Mouse (Mus musculus): ENCODE results near the gene Vmn2r7. TPM values are rescaled to one million over a fixed set of nuclear protein-coding genes. Genes with fewer than 3 reads are reported as not detected.
A peak's percentile ranks its signal among the peaks of the same experiment; 100 is the strongest.
"Not testable (repeated sequence)": the region's sequence is repeated elsewhere in the genome, so short reads cannot be mapped to it uniquely, and the experiment has no call there.

Vmn2r7 gene
- not detected in 2 replicates for polyA plus RNA-seq (2012; rRNA removed)

DNA sequence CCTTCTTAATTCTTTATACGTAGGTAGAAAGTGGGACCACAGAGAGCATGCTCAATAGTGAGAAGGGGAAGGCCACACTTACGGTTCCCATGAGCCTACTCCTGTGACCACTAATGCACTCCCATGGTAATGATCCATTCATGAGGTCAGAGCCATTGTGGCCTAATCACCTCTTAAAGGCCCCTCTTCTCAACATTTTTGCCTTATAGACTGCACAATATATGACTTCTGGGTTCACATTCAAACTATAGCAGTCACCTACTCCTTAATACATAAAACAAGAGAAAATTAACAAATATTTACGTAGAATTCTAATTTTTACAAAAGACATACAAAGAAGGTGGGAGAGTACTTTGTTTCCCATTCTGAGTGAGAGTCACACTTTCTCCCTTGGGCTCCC, at the start of gene Vmn2r7:
Gene Vmn2r7 (minus strand): TSS at position 101 of the 400 bp plus-strand sequence.
- not testable (repeated sequence) for DNase-seq (ENCODE audit: low read depth)

GRCm38 (mm10) chr3:64889725-64890124, 45.2 kb upstream of the Vmn2r7 start:
- DNase-seq (ENCODE audit: low read depth), result no peak
- no peak for TF ChIP-seq CTCF (IDR thresholded peaks at IDR 0.05; ENCODE audit: borderline replicate concordance, extremely low read depth, insufficient read depth, insufficient read length)
- no peak for TF ChIP-seq POLR2A (IDR thresholded peaks at IDR 0.05; ENCODE audit: borderline replicate concordance, extremely low read depth, insufficient read depth, insufficient read length, poor library complexity, severe bottlenecking)

GRCm38 (mm10) chr3:64878199-64878977, 33.8 kb upstream of the Vmn2r7 start:
- TF ChIP-seq POLR2A (IDR thresholded peaks at IDR 0.05; ENCODE audit: borderline replicate concordance, extremely low read depth, insufficient read depth, insufficient read length, poor library complexity, severe bottlenecking), result no peak
- TF ChIP-seq CTCF (IDR thresholded peaks at IDR 0.05; ENCODE audit: borderline replicate concordance, extremely low read depth, insufficient read depth, insufficient read length), result no peak
- DNase-seq (ENCODE audit: low read depth), result peak; percentile 81

- TF ChIP-seq POLR2A (IDR thresholded peaks at IDR 0.05; ENCODE audit: borderline replicate concordance, extremely low read depth, insufficient read depth, insufficient read length, poor library complexity, severe bottlenecking), result no peak
- TF ChIP-seq CTCF (IDR thresholded peaks at IDR 0.05; ENCODE audit: borderline replicate concordance, extremely low read depth, insufficient read depth, insufficient read length), result peak; percentile 35; the same call in 1 of the 2 replicates
- DNase-seq (ENCODE audit: low read depth), result peak; percentile 20
Observed at GRCm38 (mm10) chr3:64876669-64877068, 32.1 kb upstream of the Vmn2r7 start.

DNA sequence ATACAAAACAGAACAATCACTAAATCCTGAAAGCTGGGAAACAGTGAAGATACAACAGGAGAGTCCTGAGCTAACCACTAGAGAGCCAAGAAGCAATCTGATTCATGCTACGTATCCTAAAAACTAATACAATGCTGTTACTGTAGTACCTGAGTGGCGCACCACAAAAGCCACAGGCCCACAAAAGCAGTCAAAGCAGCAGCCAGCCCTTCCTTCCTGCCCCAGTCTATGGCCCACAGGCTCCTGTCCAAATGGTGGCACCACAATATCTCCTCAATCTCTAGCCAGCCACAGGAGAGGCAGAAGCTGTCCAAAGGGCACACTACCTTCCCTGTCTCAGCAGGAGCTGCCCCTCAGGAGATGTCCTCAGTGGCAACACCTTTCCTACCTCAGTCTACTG, 1.7 kb downstream of the Vmn2r7 start:
- no peak for DNase-seq (ENCODE audit: low read depth)
- no peak for TF ChIP-seq CTCF (IDR thresholded peaks at IDR 0.05; ENCODE audit: borderline replicate concordance, extremely low read depth, insufficient read depth, insufficient read length)
- no peak for TF ChIP-seq POLR2A (IDR thresholded peaks at IDR 0.05; ENCODE audit: borderline replicate concordance, extremely low read depth, insufficient read depth, insufficient read length, poor library complexity, severe bottlenecking)

DNA sequence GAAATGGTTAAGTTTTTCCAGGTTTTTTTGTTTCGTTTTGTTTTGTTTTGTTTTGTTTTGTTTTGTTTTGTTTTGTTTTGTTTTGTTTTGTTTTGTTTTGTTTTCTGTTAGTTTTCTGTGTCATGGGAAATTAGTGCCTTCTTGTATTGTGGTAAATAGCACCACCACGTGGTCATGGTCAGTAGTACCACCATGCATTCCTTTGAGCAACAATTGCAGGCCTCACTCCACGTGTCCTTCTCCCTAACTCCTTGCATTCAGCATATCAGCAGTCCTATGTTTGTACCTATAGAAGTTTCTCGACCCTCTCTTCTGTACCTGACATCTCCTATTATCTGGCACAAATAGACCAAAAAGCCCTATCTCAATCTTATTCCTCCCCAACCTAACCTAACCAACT, 2.3 kb downstream of the Vmn2r7 start:
- DNase-seq (ENCODE audit: low read depth), result peak; percentile 76
- TF ChIP-seq POLR2A (IDR thresholded peaks at IDR 0.05; ENCODE audit: borderline replicate concordance, extremely low read depth, insufficient read depth, insufficient read length, poor library complexity, severe bottlenecking) (no peak), CTCF (IDR thresholded peaks at IDR 0.05; ENCODE audit: borderline replicate concordance, extremely low read depth, insufficient read depth, insufficient read length) (peak; percentile 66; the same call in 1 of the 2 replicates)

DNA sequence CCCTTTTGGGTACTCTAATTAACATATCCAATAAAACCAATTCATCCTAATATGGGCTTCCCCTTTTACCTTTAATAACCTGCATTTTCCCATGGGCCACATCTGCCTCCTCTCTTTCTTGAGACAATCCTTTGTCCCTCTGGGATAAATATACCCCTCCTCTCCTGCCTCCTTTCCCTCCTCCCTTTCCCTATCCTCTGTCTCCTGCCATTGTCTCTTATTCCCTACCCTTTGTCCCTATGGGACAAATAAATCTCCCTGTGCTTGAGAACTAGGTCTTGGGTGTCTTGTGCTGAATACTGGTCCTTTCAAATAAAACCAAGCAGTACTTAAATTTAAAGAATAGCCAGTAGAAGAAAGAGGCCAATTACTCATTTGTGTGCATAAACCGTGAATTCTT, 13.4 kb downstream of the Vmn2r7 start:
- no peak for TF ChIP-seq CTCF (IDR thresholded peaks at IDR 0.05; ENCODE audit: borderline replicate concordance, extremely low read depth, insufficient read depth, insufficient read length)
- no peak for TF ChIP-seq POLR2A (IDR thresholded peaks at IDR 0.05; ENCODE audit: borderline replicate concordance, extremely low read depth, insufficient read depth, insufficient read length, poor library complexity, severe bottlenecking)
- no peak for DNase-seq (ENCODE audit: low read depth)

- DNase-seq (ENCODE audit: low read depth), result no peak
- TF ChIP-seq CTCF (IDR thresholded peaks at IDR 0.05; ENCODE audit: borderline replicate concordance, extremely low read depth, insufficient read depth, insufficient read length) (no peak), POLR2A (IDR thresholded peaks at IDR 0.05; ENCODE audit: borderline replicate concordance, extremely low read depth, insufficient read depth, insufficient read length, poor library complexity, severe bottlenecking) (no peak)
Observed at GRCm38 (mm10) chr3:64791245-64791591, 53.3 kb downstream of the Vmn2r7 start.

- no peak for TF ChIP-seq POLR2A (IDR thresholded peaks at IDR 0.05; ENCODE audit: borderline replicate concordance, extremely low read depth, insufficient read depth, insufficient read length, poor library complexity, severe bottlenecking)
- peak; percentile 89 for TF ChIP-seq CTCF (IDR thresholded peaks at IDR 0.05; ENCODE audit: borderline replicate concordance, extremely low read depth, insufficient read depth, insufficient read length)
- DNase-seq (ENCODE audit: low read depth), result peak; percentile 81
Observed at GRCm38 (mm10) chr3:64790509-64791244, 53.9 kb downstream of the Vmn2r7 start.

- TF ChIP-seq CTCF (IDR thresholded peaks at IDR 0.05; ENCODE audit: borderline replicate concordance, extremely low read depth, insufficient read depth, insufficient read length) (no peak), POLR2A (IDR thresholded peaks at IDR 0.05; ENCODE audit: borderline replicate concordance, extremely low read depth, insufficient read depth, insufficient read length, poor library complexity, severe bottlenecking) (no peak)
- DNase-seq (ENCODE audit: low read depth), result no peak
Observed at GRCm38 (mm10) chr3:64782901-64783300, 61.7 kb downstream of the Vmn2r7 start.

DNA sequence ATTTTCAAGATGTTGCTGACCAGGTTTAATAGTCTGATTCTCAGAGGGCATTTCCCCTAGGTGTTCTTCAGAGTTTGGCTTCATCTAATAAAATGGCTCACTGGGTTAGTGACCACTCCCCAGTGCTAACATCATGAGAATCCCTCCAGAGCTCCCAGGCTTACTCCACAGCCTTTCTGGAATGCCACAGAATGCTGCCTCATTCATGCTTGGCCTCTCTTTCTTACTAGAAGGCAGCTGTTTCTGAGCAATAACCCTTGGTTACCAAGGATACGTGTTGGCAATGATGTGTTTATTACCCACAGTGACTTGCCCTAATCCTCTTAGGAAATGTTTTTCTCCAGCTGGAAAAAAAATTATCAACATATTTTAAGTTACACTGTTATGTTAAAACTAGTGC, 72.4 kb downstream of the Vmn2r7 start:
- TF ChIP-seq POLR2A (IDR thresholded peaks at IDR 0.05; ENCODE audit: borderline replicate concordance, extremely low read depth, insufficient read depth, insufficient read length, poor library complexity, severe bottlenecking), result no peak
- no peak for TF ChIP-seq CTCF (IDR thresholded peaks at IDR 0.05; ENCODE audit: borderline replicate concordance, extremely low read depth, insufficient read depth, insufficient read length)
- peak; percentile 35 for DNase-seq (ENCODE audit: low read depth)

- DNase-seq (ENCODE audit: low read depth), result peak; percentile 6
- no peak for TF ChIP-seq POLR2A (IDR thresholded peaks at IDR 0.05; ENCODE audit: borderline replicate concordance, extremely low read depth, insufficient read depth, insufficient read length, poor library complexity, severe bottlenecking)
- no peak for TF ChIP-seq CTCF (IDR thresholded peaks at IDR 0.05; ENCODE audit: borderline replicate concordance, extremely low read depth, insufficient read depth, insufficient read length)
Observed at GRCm38 (mm10) chr3:64756145-64756544, 88.4 kb downstream of the Vmn2r7 start.

DNA sequence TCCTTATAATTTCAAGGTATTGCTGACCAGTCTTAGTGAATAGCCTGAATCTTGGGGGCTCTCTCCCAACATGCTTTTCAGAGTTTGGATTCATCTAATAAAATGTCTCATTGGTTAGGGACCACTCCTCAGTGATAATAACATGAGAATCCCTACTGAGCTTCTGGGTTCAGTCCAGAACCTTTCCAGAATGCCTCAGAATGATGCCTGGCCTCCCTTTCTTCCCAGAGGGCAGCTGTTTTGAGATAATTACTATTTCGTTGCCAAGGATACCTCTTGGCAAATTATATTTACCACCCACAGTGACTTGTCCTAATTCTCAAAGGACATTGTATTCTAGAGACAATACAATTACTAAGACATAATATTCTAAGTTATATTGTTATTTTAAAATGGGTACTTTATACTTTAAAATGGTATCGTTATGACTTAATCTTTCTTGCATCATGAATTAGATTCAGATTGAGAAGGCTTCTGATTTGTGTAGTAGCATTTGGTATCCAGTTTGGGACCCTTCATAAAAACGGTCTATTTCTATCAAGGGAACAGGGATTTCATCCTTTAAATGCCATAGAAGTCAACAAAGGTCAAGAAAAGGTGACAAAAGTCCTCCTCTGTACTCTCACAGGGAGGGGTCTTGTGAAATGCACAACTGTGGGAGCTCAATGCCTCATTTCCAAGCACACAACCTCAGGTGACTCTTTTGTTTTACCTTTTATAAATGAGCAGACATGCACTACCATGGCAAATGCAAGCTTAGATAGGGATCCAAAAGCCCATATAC, 117.2 kb downstream of the Vmn2r7 start:
- peak; percentile 22 for DNase-seq (ENCODE audit: low read depth)

DNA sequence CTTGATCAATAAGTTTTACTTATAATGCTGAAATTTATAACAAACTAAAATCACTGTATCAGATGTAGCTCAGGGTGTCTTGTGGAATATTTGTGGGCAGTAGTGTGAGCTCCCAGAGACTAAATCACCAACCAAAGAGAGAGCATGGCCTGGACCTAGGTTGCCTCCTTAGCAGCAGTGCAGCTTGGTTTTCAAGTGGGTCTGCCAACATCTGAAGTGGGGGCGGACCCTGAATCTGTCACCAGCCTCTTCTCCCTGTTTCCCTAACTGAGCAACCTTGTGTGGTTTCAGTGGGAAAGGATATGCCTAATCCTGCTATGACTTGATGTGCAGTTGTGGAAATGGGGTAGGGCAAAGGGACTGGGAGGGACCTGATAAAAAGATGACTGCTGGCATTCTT, 118.8 kb downstream of the Vmn2r7 start:
- DNase-seq (ENCODE audit: low read depth), result not testable (repeated sequence)

DNA sequence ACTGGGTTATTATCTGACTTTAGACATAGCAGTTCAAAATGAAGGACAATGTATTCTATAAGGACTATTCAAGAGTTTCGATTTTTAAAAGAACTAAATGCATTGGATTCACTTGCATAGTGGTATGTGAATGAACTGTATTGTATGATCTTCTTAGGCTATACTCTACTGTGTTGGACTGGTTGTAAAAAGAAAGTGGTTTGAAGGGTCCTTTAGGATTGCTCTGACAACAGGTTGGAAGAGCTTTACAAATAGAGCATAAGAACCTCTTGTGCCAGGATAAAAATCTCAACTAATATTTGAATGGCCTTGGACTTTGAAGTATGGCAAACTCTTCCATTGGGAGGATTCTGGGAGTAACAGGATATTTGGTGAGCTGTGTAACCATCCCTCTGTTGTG, 168.5 kb downstream of the Vmn2r7 start:
- DNase-seq (ENCODE audit: low read depth), result not testable (repeated sequence)
